Mouse (Mus musculus) heart, embryonic 12.5 days (tissue): ENCODE measurements around the gene Slc36a4. TPM values are rescaled to one million over a fixed set of nuclear protein-coding genes. Genes with fewer than 3 reads are reported as not detected.

Experiments
- ATAC-seq: fragments of 200-750 bp; cut with Nextera tagmentation; 2 replicates; pipeline ENCODE4 v1.8.0; 2017; ENCODE audit warnings: moderate TSS enrichment, moderate library complexity; ENCODE audit not compliant: insufficient number of reproducible peaks, low FRiP score
- H3K27ac ChIP-seq: fragments of 300-500 bp; sonication (generic); 2 replicates; pipeline ENCODE4 v1.5.1; 2016; ENCODE audit warnings: mild to moderate bottlenecking, moderate library complexity; ENCODE audit not compliant: poor library complexity, severe bottlenecking
- H3K27me3 ChIP-seq: fragments of 300-500 bp; sonication (generic); replicated peaks from 2 replicates; pipeline ENCODE4 v1.6.1; 2016; ENCODE audit warnings: mild to moderate bottlenecking, moderate library complexity
- H3K36me3 ChIP-seq: fragments of 300-500 bp; sonication (generic); 2 replicates; pipeline ENCODE4 v1.6.1; 2016; ENCODE audit warnings: mild to moderate bottlenecking, moderate library complexity
- H3K4me1 ChIP-seq: fragments of 300-500 bp; sonication (generic); replicated peaks from 2 replicates; pipeline ENCODE4 v1.6.1; 2016; ENCODE audit warnings: mild to moderate bottlenecking
- H3K4me2 ChIP-seq: fragments of 300-500 bp; sonication (generic); 2 replicates; pipeline ENCODE4 v1.6.1; 2016; ENCODE audit warnings: mild to moderate bottlenecking, moderate library complexity
- H3K4me3 ChIP-seq: fragments of 300-500 bp; sonication (generic); 2 replicates; pipeline ENCODE4 v1.5.1; 2016; ENCODE audit warnings: mild to moderate bottlenecking
- H3K9ac ChIP-seq: fragments of 300-500 bp; sonication (generic); 2 replicates; pipeline ENCODE4 v1.6.1; 2016; ENCODE audit warnings: mild to moderate bottlenecking, moderate library complexity
- H3K9me3 ChIP-seq: fragments of 300-500 bp; sonication (generic); replicated peaks from 2 replicates; pipeline ENCODE4 v1.6.1; 2016; ENCODE audit warnings: mild to moderate bottlenecking, moderate library complexity
- WGBS: fragments of 180-500 bp; shearing (Covaris S2); methylation state at CpG from one replicate; pipeline ENCODE4 v1.1.7; 2016; 5-methylcytosine and 5-hydroxymethylcytosine counted together
- polyA plus RNA-seq: library from polyadenylated mRNA; unstranded; fragments of >200 nt; fragmentation: Nextera tagmentation; extraction: Ambion mirVana; gene quantifications from 2 replicates; pipeline ENCODE4 v1.2.1, GENCODE M21; 2016

Slc36a4 gene
- polyA plus RNA-seq = 11.8 and 11.9 TPM in 2 replicates

GRCm38 (mm10) chr9:15709599-15710381 is at the start of gene Slc36a4:
Gene Slc36a4, plus strand, starts transcription at chr9:15709738.
- H3K9ac ChIP-seq = peak within 1 kb of the TSS; percentile 91
- H3K4me3 ChIP-seq = peak within 1 kb of the TSS; percentile 77
- no peaks in the 10 kb centered on the region for H3K36me3 ChIP-seq
- H3K9me3 ChIP-seq = no peaks in the 10 kb centered on the region
- peaks cover 4% of the 10 kb centered on the region for H3K27me3 ChIP-seq
- peaks cover 2% of the 10 kb centered on the region; the same call in 1 of the 2 replicates for H3K4me1 ChIP-seq
- H3K4me2 ChIP-seq = peak within 1 kb of the TSS; percentile 79
- WGBS = under 1% methylated on average over 42 of the region's 75 CpGs
- peak; percentile 91 for ATAC-seq
- peak within 1 kb of the TSS; percentile 61 for H3K27ac ChIP-seq

- Histone ChIP-seq H3K4me2 (no peak overlapping the region), H3K27me3 (no peaks in the 10 kb centered on the region), H3K27ac (no peak overlapping the region), H3K4me3 (no peak overlapping the region), H3K36me3 (no peaks in the 10 kb centered on the region), H3K9ac (no peak overlapping the region), H3K9me3 (no peaks in the 10 kb centered on the region), H3K4me1 (peaks cover 11% of the 10 kb centered on the region)
- 68% methylated on average over 7 of the region's 7 CpGs for whole genome bisulfite sequencing
- ATAC-seq = no peak
These were observed 44.9 kb upstream of the Slc36a4 start for GRCm38 (mm10) chr9:15664606-15665005.

- ATAC-seq = no peak
- Histone ChIP-seq H3K36me3 (no peaks in the 10 kb centered on the region), H3K4me2 (no peak overlapping the region), H3K4me1 (peaks cover 12% of the 10 kb centered on the region), H3K27ac (no peak overlapping the region), H3K9ac (no peak overlapping the region), H3K4me3 (no peak overlapping the region), H3K9me3 (no peaks in the 10 kb centered on the region), H3K27me3 (no peaks in the 10 kb centered on the region)
- WGBS = 31% methylated on average over 3 of the region's 3 CpGs
These were observed 40.1 kb upstream of the Slc36a4 start for GRCm38 (mm10) chr9:15669452-15669851.

- Histone ChIP-seq H3K27me3 (no peaks in the 10 kb centered on the region), H3K9ac (no peak overlapping the region), H3K36me3 (no peaks in the 10 kb centered on the region), H3K4me3 (no peak overlapping the region), H3K4me1 (peaks cover 12% of the 10 kb centered on the region), H3K9me3 (no peaks in the 10 kb centered on the region), H3K27ac (no peak overlapping the region), H3K4me2 (0 out of 2 replicates have a peak overlapping the region, but pooled peaks have one; percentile 4)
- WGBS = 27% methylated on average over 5 of the region's 5 CpGs
- ATAC-seq = no peak
These were observed 39.5 kb upstream of the Slc36a4 start for GRCm38 (mm10) chr9:15670002-15670527.

- WGBS = 17% methylated on average over 1 of the region's 1 CpGs
These were observed 37.3 kb upstream of the Slc36a4 start for GRCm38 (mm10) chr9:15672251-15672650.

GRCm38 (mm10) chr9:15681855-15682466 is 27.6 kb upstream of the Slc36a4 start:
- Histone ChIP-seq H3K36me3 (no peaks in the 10 kb centered on the region), H3K27me3 (no peaks in the 10 kb centered on the region), H3K9me3 (no peaks in the 10 kb centered on the region), H3K9ac (no peak overlapping the region), H3K4me1 (no peaks in the 10 kb centered on the region; the same call in 1 of the 2 replicates), H3K4me3 (no peak overlapping the region), H3K4me2 (no peak overlapping the region), H3K27ac (no peak overlapping the region)
- peak; percentile 61; the same call in 1 of the 2 replicates for ATAC-seq
- 38% methylated on average over 2 of the region's 2 CpGs for WGBS

More at GRCm38 (mm10) chr9:15672251-15672650, 37.3 kb upstream of the Slc36a4 start:
- H3K27me3 ChIP-seq = no peaks in the 10 kb centered on the region
- no peak overlapping the region for H3K4me2 ChIP-seq
- peaks cover 12% of the 10 kb centered on the region for H3K4me1 ChIP-seq
- no peak for ATAC-seq
- no peak overlapping the region for H3K4me3 ChIP-seq
- H3K27ac ChIP-seq = no peak overlapping the region
- H3K9ac ChIP-seq = no peak overlapping the region
- H3K9me3 ChIP-seq = no peaks in the 10 kb centered on the region
- no peaks in the 10 kb centered on the region for H3K36me3 ChIP-seq

- WGBS = 15% methylated on average over 4 of the region's 4 CpGs
- Histone ChIP-seq H3K4me1 (peaks cover 7% of the 10 kb centered on the region), H3K4me2 (no peak overlapping the region), H3K36me3 (no peaks in the 10 kb centered on the region), H3K9ac (no peak overlapping the region), H3K4me3 (no peak overlapping the region), H3K27me3 (no peaks in the 10 kb centered on the region), H3K27ac (no peak overlapping the region), H3K9me3 (no peaks in the 10 kb centered on the region)
- ATAC-seq = peak; percentile 34; the same call in 1 of the 2 replicates
These were observed 24.3 kb upstream of the Slc36a4 start for GRCm38 (mm10) chr9:15685215-15685614.

- Histone ChIP-seq H3K4me2 (no peak overlapping the region), H3K36me3 (no peaks in the 10 kb centered on the region), H3K27ac (no peak overlapping the region), H3K9ac (no peak overlapping the region), H3K4me3 (no peak overlapping the region), H3K4me1 (peaks cover 7% of the 10 kb centered on the region), H3K27me3 (no peaks in the 10 kb centered on the region), H3K9me3 (no peaks in the 10 kb centered on the region)
- ATAC-seq = no peak
- WGBS = 84% methylated on average over 5 of the region's 5 CpGs
These were observed 22.2 kb upstream of the Slc36a4 start for GRCm38 (mm10) chr9:15687358-15687757.

- Histone ChIP-seq H3K9ac (no peak overlapping the region), H3K4me3 (no peak overlapping the region), H3K36me3 (no peaks in the 10 kb centered on the region), H3K9me3 (no peaks in the 10 kb centered on the region), H3K4me1 (peaks cover 7% of the 10 kb centered on the region), H3K27ac (no peak overlapping the region), H3K4me2 (no peak overlapping the region), H3K27me3 (no peaks in the 10 kb centered on the region)
- no peak for ATAC-seq
- WGBS = 77% methylated on average over 4 of the region's 4 CpGs
These were observed 15.7 kb upstream of the Slc36a4 start for GRCm38 (mm10) chr9:15693847-15694246.

GRCm38 (mm10) chr9:15694989-15695388 is 14.5 kb upstream of the Slc36a4 start:
- no peaks in the 10 kb centered on the region for H3K36me3 ChIP-seq
- 32% methylated on average over 5 of the region's 5 CpGs for WGBS
- H3K27me3 ChIP-seq = no peaks in the 10 kb centered on the region
- H3K4me3 ChIP-seq = no peak overlapping the region
- H3K9me3 ChIP-seq = no peaks in the 10 kb centered on the region
- no peak overlapping the region for H3K9ac ChIP-seq
- no peak overlapping the region for H3K4me2 ChIP-seq
- no peak for ATAC-seq
- H3K27ac ChIP-seq = no peak overlapping the region
- peaks cover 1% of the 10 kb centered on the region; the same call in 1 of the 2 replicates for H3K4me1 ChIP-seq

GRCm38 (mm10) chr9:15705706-15706105 is 3.8 kb upstream of the Slc36a4 start:
- H3K9me3 ChIP-seq = no peaks in the 10 kb centered on the region
- no peak overlapping the region for H3K9ac ChIP-seq
- peaks cover 6% of the 10 kb centered on the region for H3K27me3 ChIP-seq
- H3K4me2 ChIP-seq = no peak overlapping the region
- no peak for ATAC-seq
- no peaks in the 10 kb centered on the region for H3K36me3 ChIP-seq
- H3K27ac ChIP-seq = no peak overlapping the region
- H3K4me1 ChIP-seq = peaks cover 2% of the 10 kb centered on the region; the same call in 1 of the 2 replicates
- 70% methylated on average over 10 of the region's 10 CpGs for WGBS
- no peak overlapping the region for H3K4me3 ChIP-seq
